Mouse (Mus musculus) neural tube, embryonic 13.5 days (tissue): ENCODE results near the gene Map3k1. TPM values are rescaled to one million over a fixed set of nuclear protein-coding genes. Genes with fewer than 3 reads are reported as not detected.

Source experiments
- ATAC-seq: fragments of 200-750 bp; cut with Nextera tagmentation; 2 replicates; pipeline ENCODE4 v1.8.0; 2017; ENCODE audit warnings: low read depth, mild to moderate bottlenecking, moderate TSS enrichment, moderate library complexity
- H3K27ac ChIP-seq: fragments of 300-500 bp; sonication (generic); replicated peaks from 2 replicates; pipeline ENCODE4 v1.5.1; 2015; ENCODE audit warnings: moderate library complexity, mild to moderate bottlenecking, inconsistent platforms
- H3K27me3 ChIP-seq: fragments of 300-500 bp; sonication (generic); 2 replicates; pipeline ENCODE4 v1.6.1; 2015; ENCODE audit warnings: mild to moderate bottlenecking, inconsistent platforms
- H3K36me3 ChIP-seq: fragments of 300-500 bp; sonication (generic); 2 replicates; pipeline ENCODE4 v1.6.1; 2015; ENCODE audit warnings: mild to moderate bottlenecking, inconsistent platforms
- H3K4me1 ChIP-seq: fragments of 300-500 bp; sonication (generic); replicated peaks from 2 replicates; pipeline ENCODE4 v1.6.1; 2015; ENCODE audit warnings: inconsistent platforms
- H3K4me2 ChIP-seq: fragments of 300-500 bp; sonication (generic); 2 replicates; pipeline ENCODE4 v1.6.1; 2015; ENCODE audit warnings: inconsistent platforms, mild to moderate bottlenecking, moderate library complexity
- H3K4me3 ChIP-seq: fragments of 300-500 bp; sonication (generic); 2 replicates; pipeline ENCODE4 v1.5.1; 2015; ENCODE audit warnings: mild to moderate bottlenecking, inconsistent platforms
- H3K9ac ChIP-seq: fragments of 300-500 bp; sonication (generic); 2 replicates; pipeline ENCODE4 v1.6.1; 2015; ENCODE audit warnings: moderate library complexity, mild to moderate bottlenecking, inconsistent platforms
- H3K9me3 ChIP-seq: fragments of 300-500 bp; sonication (generic); 2 replicates; pipeline ENCODE4 v1.6.1; 2016; ENCODE audit warnings: inconsistent platforms
- WGBS: fragments of 180-500 bp; shearing (Covaris S2); methylation state at CpG from one replicate; pipeline ENCODE4 v1.1.7; 2015; 5-methylcytosine and 5-hydroxymethylcytosine counted together
- polyA plus RNA-seq: library from polyadenylated mRNA; unstranded; fragments of >200 nt; fragmentation: Nextera tagmentation; extraction: Ambion mirVana; gene quantifications from 2 replicates; pipeline ENCODE4 v1.2.1, GENCODE M21; 2015

Gene Map3k1
- 12.2 and 14.3 TPM in 2 replicates for polyA plus RNA-seq

- H3K27me3 ChIP-seq: 0 out of 2 replicates have a peak, but pooled peaks cover 7% of the 10 kb centered on the region
- no peaks in the 10 kb centered on the region for H3K36me3 ChIP-seq
- H3K27ac ChIP-seq: peak within 1 kb of the TSS; percentile 99
- H3K9ac ChIP-seq: peak within 1 kb of the TSS; percentile 88
- under 1% methylated on average over 87 of the region's 136 CpGs for WGBS
- H3K4me2 ChIP-seq: peak within 1 kb of the TSS; percentile 90
- H3K4me3 ChIP-seq: peak within 1 kb of the TSS; percentile 86
- peaks cover 31% of the 10 kb centered on the region for H3K4me1 ChIP-seq
- peak; percentile 81 for ATAC-seq
- H3K9me3 ChIP-seq: no peaks in the 10 kb centered on the region
These were observed at the start of gene Map3k1 for GRCm38 (mm10) chr13:111808637-111809465. Gene Map3k1, minus strand, starts transcription at chr13:111808993.

- H3K36me3 ChIP-seq: no peaks in the 10 kb centered on the region
- no peaks in the 10 kb centered on the region for H3K4me1 ChIP-seq
- H3K9me3 ChIP-seq: peaks cover 3% of the 10 kb centered on the region; the same call in 1 of the 2 replicates
- ATAC-seq: no peak
- H3K4me3 ChIP-seq: no peak overlapping the region
- 79% methylated on average over 7 of the region's 7 CpGs for WGBS
- no peak overlapping the region for H3K27ac ChIP-seq
- no peaks in the 10 kb centered on the region for H3K27me3 ChIP-seq
- H3K9ac ChIP-seq: no peak overlapping the region
- H3K4me2 ChIP-seq: no peak overlapping the region
These were observed 48.1 kb upstream of the Map3k1 start for GRCm38 (mm10) chr13:111856786-111857455.

- Histone ChIP-seq H3K9ac (no peak overlapping the region), H3K4me3 (no peak overlapping the region), H3K36me3 (no peaks in the 10 kb centered on the region), H3K4me1 (no peaks in the 10 kb centered on the region), H3K27ac (no peak overlapping the region), H3K4me2 (no peak overlapping the region), H3K9me3 (peaks cover 3% of the 10 kb centered on the region; the same call in 1 of the 2 replicates), H3K27me3 (no peaks in the 10 kb centered on the region)
- no peak for ATAC-seq
- WGBS: 94% methylated on average over 7 of the region's 7 CpGs
These were observed 47.4 kb upstream of the Map3k1 start for GRCm38 (mm10) chr13:111856232-111856631.

GRCm38 (mm10) chr13:111852451-111853224, 43.8 kb upstream of the Map3k1 start:
- no peak overlapping the region for H3K4me3 ChIP-seq
- H3K36me3 ChIP-seq: no peaks in the 10 kb centered on the region
- H3K9me3 ChIP-seq: no peaks in the 10 kb centered on the region
- no peak overlapping the region for H3K9ac ChIP-seq
- ATAC-seq: no peak
- H3K4me1 ChIP-seq: no peaks in the 10 kb centered on the region
- 89% methylated on average over 9 of the region's 9 CpGs for WGBS
- H3K4me2 ChIP-seq: no peak overlapping the region
- no peak overlapping the region for H3K27ac ChIP-seq
- no peaks in the 10 kb centered on the region for H3K27me3 ChIP-seq

GRCm38 (mm10) chr13:111850046-111850837, 41.4 kb upstream of the Map3k1 start:
- 93% methylated on average over 12 of the region's 12 CpGs for WGBS
- Histone ChIP-seq H3K27me3 (no peaks in the 10 kb centered on the region), H3K36me3 (no peaks in the 10 kb centered on the region), H3K4me1 (peaks cover 8% of the 10 kb centered on the region), H3K27ac (no peak overlapping the region), H3K9me3 (no peaks in the 10 kb centered on the region), H3K9ac (no peak overlapping the region), H3K4me2 (no peak overlapping the region), H3K4me3 (no peak overlapping the region)
- ATAC-seq: no peak

GRCm38 (mm10) chr13:111845471-111845870, 36.7 kb upstream of the Map3k1 start:
- H3K4me2 ChIP-seq: no peak overlapping the region

GRCm38 (mm10) chr13:111844313-111844712, 35.5 kb upstream of the Map3k1 start:
- peaks cover 9% of the 10 kb centered on the region for H3K4me1 ChIP-seq
- WGBS: 97% methylated on average over 3 of the region's 3 CpGs
- H3K4me2 ChIP-seq: no peak overlapping the region
- no peaks in the 10 kb centered on the region for H3K9me3 ChIP-seq
- no peak overlapping the region for H3K9ac ChIP-seq
- H3K36me3 ChIP-seq: no peaks in the 10 kb centered on the region
- no peak overlapping the region for H3K4me3 ChIP-seq
- no peak overlapping the region for H3K27ac ChIP-seq
- no peaks in the 10 kb centered on the region for H3K27me3 ChIP-seq
- no peak for ATAC-seq

More at GRCm38 (mm10) chr13:111845471-111845870, 36.7 kb upstream of the Map3k1 start:
- H3K36me3 ChIP-seq: no peaks in the 10 kb centered on the region
- no peak overlapping the region for H3K4me3 ChIP-seq
- no peaks in the 10 kb centered on the region for H3K27me3 ChIP-seq
- H3K4me1 ChIP-seq: peaks cover 9% of the 10 kb centered on the region
- WGBS: 22% methylated on average over 9 of the region's 9 CpGs
- ATAC-seq: 0 out of 2 replicates have a peak, but pooled peaks have one; percentile 47
- H3K9ac ChIP-seq: no peak overlapping the region
- no peak overlapping the region for H3K27ac ChIP-seq
- no peaks in the 10 kb centered on the region for H3K9me3 ChIP-seq

GRCm38 (mm10) chr13:111835787-111836186, 27.0 kb upstream of the Map3k1 start:
- Histone ChIP-seq H3K27me3 (no peaks in the 10 kb centered on the region), H3K36me3 (no peaks in the 10 kb centered on the region), H3K9ac (no peak overlapping the region), H3K4me3 (no peak overlapping the region), H3K27ac (no peak overlapping the region), H3K4me2 (no peak overlapping the region), H3K9me3 (no peaks in the 10 kb centered on the region), H3K4me1 (0 out of 2 replicates have a peak, but pooled peaks cover 6% of the 10 kb centered on the region)
- no peak for ATAC-seq
- WGBS: 85% methylated on average over 8 of the region's 8 CpGs

GRCm38 (mm10) chr13:111834613-111835012, 25.8 kb upstream of the Map3k1 start:
- no peak for ATAC-seq
- Histone ChIP-seq H3K27me3 (no peaks in the 10 kb centered on the region), H3K27ac (no peak overlapping the region; the same call in 1 of the 2 replicates), H3K36me3 (no peaks in the 10 kb centered on the region), H3K4me2 (no peak overlapping the region; the same call in 1 of the 2 replicates), H3K9me3 (no peaks in the 10 kb centered on the region), H3K4me1 (0 out of 2 replicates have a peak, but pooled peaks cover 7% of the 10 kb centered on the region), H3K4me3 (no peak overlapping the region), H3K9ac (no peak overlapping the region)
- 62% methylated on average over 11 of the region's 11 CpGs for WGBS

- 0 out of 2 replicates have a peak, but pooled peaks cover 8% of the 10 kb centered on the region for H3K4me1 ChIP-seq
- no peak overlapping the region for H3K27ac ChIP-seq
- H3K4me2 ChIP-seq: no peak overlapping the region
- no peaks in the 10 kb centered on the region for H3K9me3 ChIP-seq
- no peak overlapping the region for H3K9ac ChIP-seq
- WGBS: 30% methylated on average over 2 of the region's 2 CpGs
- H3K36me3 ChIP-seq: no peaks in the 10 kb centered on the region
- ATAC-seq: no peak
- H3K27me3 ChIP-seq: no peaks in the 10 kb centered on the region
- no peak overlapping the region for H3K4me3 ChIP-seq
These were observed 20.7 kb upstream of the Map3k1 start for GRCm38 (mm10) chr13:111829473-111829872.

- ATAC-seq: no peak
- WGBS: 82% methylated on average over 4 of the region's 4 CpGs
- H3K4me2 ChIP-seq: no peak overlapping the region
- no peaks in the 10 kb centered on the region for H3K27me3 ChIP-seq
- H3K4me1 ChIP-seq: 0 out of 2 replicates have a peak, but pooled peaks cover 4% of the 10 kb centered on the region
- no peak overlapping the region for H3K9ac ChIP-seq
- H3K27ac ChIP-seq: no peak overlapping the region
- no peak overlapping the region for H3K4me3 ChIP-seq
- H3K36me3 ChIP-seq: no peaks in the 10 kb centered on the region
- H3K9me3 ChIP-seq: no peaks in the 10 kb centered on the region
These were observed 18.7 kb upstream of the Map3k1 start for GRCm38 (mm10) chr13:111827481-111827880.
